Mouse (Mus musculus) megakaryocyte, embryonic 14.5 days (primary cell): ENCODE measurements at regions not wholly inside any gene's neighbourhood (a gene's known extent, or its start where the extent isn't known, plus 50 kb on each side); places are given as distances from the start of the nearest gene placed in this dataset.

Experiments
- FLI1 ChIP-seq: IDR thresholded peaks from 2 replicates; pipeline ENCODE4 v1.6.1; 2012; ENCODE audit warnings: low read length, inconsistent platforms, mixed read lengths
- GATA1 ChIP-seq: IDR thresholded peaks from 3 replicates; pipeline ENCODE4 v1.6.1; 2012; ENCODE audit warnings: mixed read lengths, low read length, inconsistent platforms, borderline replicate concordance

DNA sequence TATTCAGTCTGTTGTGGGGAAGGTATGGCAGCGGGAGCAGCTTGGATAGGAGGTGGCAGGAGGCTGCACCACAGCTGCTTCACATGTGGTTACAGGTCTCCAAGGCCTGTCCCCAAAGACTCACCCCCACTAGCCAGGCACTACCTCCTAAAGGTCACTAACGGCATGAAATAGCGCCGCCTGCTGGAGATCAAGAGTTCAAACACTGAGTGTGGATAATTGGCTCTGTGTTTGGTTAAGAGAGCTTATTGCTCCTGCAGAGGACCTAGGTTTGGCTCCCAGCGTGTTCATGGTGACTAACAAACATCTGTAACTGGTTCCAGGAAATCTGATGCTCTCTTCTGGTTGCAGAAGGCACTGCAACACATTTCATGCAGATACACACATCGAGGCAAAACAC lies 514.1 kb downstream of the Zfp536 start:
- TF ChIP-seq GATA1 (no peak), FLI1 (no peak)
